Mouse (Mus musculus) heart, postnatal 25 days (tissue): ENCODE measurements around the gene Gnat2. TPM values are rescaled to one million over a fixed set of nuclear protein-coding genes. Genes with fewer than 3 reads are reported as not detected.
A peak's percentile ranks its signal among the peaks of the same experiment; 100 is the strongest.

Source experiments
- DNase-seq: peaks from one replicate; pipeline ENCODE4 v3.0.0; 2022; ENCODE audit warnings: low spot score
- intact Hi-C: fragments of 180-260 bp; cut with DNase I; formaldehyde crosslinking; loops from one replicate; pipeline ENCODE4 v1.15.1; 2025
- total RNA-seq, 2 experiments: library from RNA; stranded (reverse); gene quantifications; 2 replicates each; pipeline ENCODE4 v1.2.3; 2021

Gnat2 gene
- total RNA-seq, result not detected

- intact Hi-C loops, result no loop called here
- no peak for DNase-seq
Observed at GRCm38 (mm10) chr3:108092536-108093115, at the start of gene Gnat2. TSS of gene Gnat2 (plus strand) at chr3:108092789.

- intact Hi-C loops, result no loop called here
- DNase-seq, result peak; percentile 81
Observed at GRCm38 (mm10) chr3:108044394-108045140, 48.0 kb upstream of the Gnat2 start, which contains the start of gene Gstm4. TSS of gene Gstm4 (minus strand) at chr3:108044894.

GRCm38 (mm10) chr3:108046944-108047655 is 45.5 kb upstream of the Gnat2 start:
- intact Hi-C loops, result no loop called here
- DNase-seq, result no peak

- no peak for DNase-seq
- intact Hi-C loops, result no loop called here
Observed at GRCm38 (mm10) chr3:108048306-108048705, 44.3 kb upstream of the Gnat2 start.

- intact Hi-C loops, result no loop called here
- no peak for DNase-seq
Observed at GRCm38 (mm10) chr3:108050493-108050892, 42.1 kb upstream of the Gnat2 start.

- DNase-seq, result no peak
- intact Hi-C loops, result loop anchor here (2.0 to 10.0 kb wide), 7 partner anchors 44 to 427 kb away; partner anchors contain the start of genes Ahcyl1, Gm10961, Gstm1 and Strip1
Observed at GRCm38 (mm10) chr3:108061420-108061819, 31.2 kb upstream of the Gnat2 start.

- intact Hi-C loops, result loop anchor here (5.0 to 10.0 kb wide), 4 partner anchors 45 to 428 kb away; partner anchors contain the start of genes Gm10961, Gstm1 and Strip1
- DNase-seq, result no peak
Observed at GRCm38 (mm10) chr3:108062648-108063047, 29.9 kb upstream of the Gnat2 start.

GRCm38 (mm10) chr3:108064672-108065071 is 27.9 kb upstream of the Gnat2 start:
- DNase-seq, result no peak
- intact Hi-C loops, result loop anchor here (5.0 to 10.0 kb wide), 4 partner anchors 47 to 430 kb away; partner anchors contain the start of genes Gm10961, Gstm1 and Strip1

GRCm38 (mm10) chr3:108065551-108065950 is 27.0 kb upstream of the Gnat2 start:
- no peak for DNase-seq
- intact Hi-C loops, result loop anchor here (10.0 kb wide), 1 partner anchor 431 kb away; the partner anchor contains the start of genes Gm10961 and Strip1

- intact Hi-C loops, result loop anchor here (10.0 kb wide), 1 partner anchor 433 kb away; the partner anchor contains the start of genes Gm10961 and Strip1
- no peak for DNase-seq
Observed at GRCm38 (mm10) chr3:108067370-108067934, 25.1 kb upstream of the Gnat2 start.

- intact Hi-C loops, result loop anchor here (10.0 kb wide), 1 partner anchor 434 kb away; the partner anchor contains the start of genes Gm10961 and Strip1
- no peak for DNase-seq
Observed at GRCm38 (mm10) chr3:108068826-108069225, 23.8 kb upstream of the Gnat2 start.

GRCm38 (mm10) chr3:108069231-108069870 is 23.2 kb upstream of the Gnat2 start:
- DNase-seq, result no peak
- intact Hi-C loops, result loop anchor here (10.0 kb wide), 1 partner anchor 435 kb away; the partner anchor contains the start of genes Gm10961 and Strip1

- intact Hi-C loops, result loop anchor here (1.0 kb wide), 1 partner anchor 78 kb away; no protein-coding TSS in a partner anchor
- no peak for DNase-seq
Observed at GRCm38 (mm10) chr3:108070295-108071293, 22.0 kb upstream of the Gnat2 start.

GRCm38 (mm10) chr3:108072983-108073569 is 19.5 kb upstream of the Gnat2 start:
- DNase-seq, result no peak
- intact Hi-C loops, result no loop called here

- no peak for DNase-seq
- intact Hi-C loops, result no loop called here
Observed at GRCm38 (mm10) chr3:108076836-108077235, 15.8 kb upstream of the Gnat2 start.

GRCm38 (mm10) chr3:108081681-108082080 is 10.9 kb upstream of the Gnat2 start:
- DNase-seq, result no peak
- intact Hi-C loops, result no loop called here

GRCm38 (mm10) chr3:108082251-108082875 is 10.2 kb upstream of the Gnat2 start:
- intact Hi-C loops, result no loop called here
- DNase-seq, result no peak
